Mouse (Mus musculus): ENCODE measurements around the gene Mogat2.

The Mogat2 gene

DNA sequence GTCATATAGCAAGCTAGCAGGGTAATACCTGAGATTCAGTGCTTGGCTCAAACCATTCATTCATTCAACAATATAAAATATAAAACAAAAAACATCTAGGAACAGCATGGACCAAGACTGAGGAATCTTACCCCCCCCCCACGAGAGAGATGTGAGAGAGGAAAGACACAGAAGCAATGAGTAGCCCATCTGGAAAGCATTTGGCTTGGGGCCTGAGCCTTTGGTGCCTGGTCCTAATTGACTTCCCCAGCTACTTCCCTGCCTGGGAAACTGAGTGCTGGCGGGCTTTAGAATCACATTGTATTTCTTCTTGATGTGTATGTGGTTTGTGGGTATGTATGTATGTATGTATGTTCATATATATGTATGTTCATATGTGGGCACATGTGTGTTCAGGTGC, 2.8 kb downstream of the Mogat2 start:
- DNase-seq (ENCODE audit: extremely low spot score), result peak; percentile 36

- DNase-seq (ENCODE audit: extremely low spot score), result no peak
These were observed 3.5 kb downstream of the Mogat2 start for GRCm38 (mm10) chr7:99234916-99235315.

- DNase-seq (ENCODE audit: extremely low spot score), result no peak
These were observed 5.8 kb downstream of the Mogat2 start for GRCm38 (mm10) chr7:99232571-99232970.

- DNase-seq (ENCODE audit: extremely low spot score), result no peak
These were observed 8.2 kb downstream of the Mogat2 start for GRCm38 (mm10) chr7:99230061-99230747.

GRCm38 (mm10) chr7:99229411-99229810, 9.0 kb downstream of the Mogat2 start:
- DNase-seq (ENCODE audit: extremely low spot score), result peak; percentile 59

GRCm38 (mm10) chr7:99228825-99229224, 9.6 kb downstream of the Mogat2 start:
- no peak for DNase-seq (ENCODE audit: extremely low spot score)

GRCm38 (mm10) chr7:99227267-99227666, 11.2 kb downstream of the Mogat2 start:
- DNase-seq (ENCODE audit: extremely low spot score), result no peak

- no peak for DNase-seq (ENCODE audit: extremely low spot score)
These were observed 11.8 kb downstream of the Mogat2 start for GRCm38 (mm10) chr7:99226662-99227061.

GRCm38 (mm10) chr7:99225421-99225820, 13.0 kb downstream of the Mogat2 start:
- no peak for DNase-seq (ENCODE audit: extremely low spot score)

GRCm38 (mm10) chr7:99224648-99225190, 13.7 kb downstream of the Mogat2 start:
- no peak for DNase-seq (ENCODE audit: extremely low spot score)

DNA sequence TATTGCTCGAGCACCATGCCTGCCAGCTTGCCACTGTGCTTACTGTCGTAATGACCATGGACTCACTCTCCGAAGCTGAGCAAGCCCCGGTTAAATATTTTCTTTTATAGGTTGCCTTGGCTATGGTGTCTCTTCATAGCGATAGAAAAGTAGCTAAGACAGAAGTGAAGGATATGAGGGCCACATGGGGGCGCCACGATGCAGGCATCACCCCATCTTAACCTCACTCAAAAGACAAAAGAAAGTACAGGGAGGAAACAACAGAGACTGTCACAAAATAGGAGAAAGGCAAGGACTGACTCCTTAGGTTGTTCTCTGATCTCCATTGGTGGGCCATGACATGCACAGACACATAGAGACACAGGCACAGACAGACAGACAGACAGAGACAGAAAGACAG, 14.2 kb downstream of the Mogat2 start:
- no peak for DNase-seq (ENCODE audit: extremely low spot score)

DNA sequence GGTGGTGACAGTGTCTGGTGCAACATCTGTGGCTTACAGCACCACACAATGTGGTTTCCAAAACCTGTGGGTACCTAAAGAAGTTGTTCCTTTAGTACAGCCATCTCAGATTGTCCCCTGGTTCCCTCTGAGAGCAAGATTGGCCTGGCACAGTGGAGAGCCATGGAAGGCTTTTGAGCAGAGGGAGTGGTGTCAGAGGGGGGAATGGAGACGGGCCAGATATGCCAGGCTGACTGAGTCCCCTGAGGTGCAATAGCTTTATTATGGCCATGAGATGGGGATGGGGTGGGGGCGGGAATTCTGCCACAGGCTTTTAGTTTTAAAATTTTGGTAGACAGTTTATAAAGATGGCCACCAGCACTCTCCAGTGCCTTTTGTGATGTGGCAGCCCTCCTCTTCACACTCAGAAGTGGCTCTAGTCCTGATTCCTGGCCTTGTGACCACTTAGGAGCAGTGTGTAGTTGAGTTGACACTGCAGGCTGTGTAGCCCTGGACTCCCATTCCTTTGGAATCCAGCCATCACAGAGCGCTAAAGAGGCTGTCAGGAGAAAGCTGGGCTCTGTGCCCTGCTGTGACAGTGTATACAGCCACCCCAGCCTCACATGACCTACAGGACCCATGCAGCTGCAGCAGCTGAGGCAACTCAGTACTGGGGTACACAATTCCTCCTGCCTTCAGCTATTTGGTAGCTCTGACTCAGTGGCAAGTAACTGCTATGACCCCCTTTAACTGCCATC, 20.9 kb downstream of the Mogat2 start:
- no peak for DNase-seq (ENCODE audit: extremely low spot score)

DNA sequence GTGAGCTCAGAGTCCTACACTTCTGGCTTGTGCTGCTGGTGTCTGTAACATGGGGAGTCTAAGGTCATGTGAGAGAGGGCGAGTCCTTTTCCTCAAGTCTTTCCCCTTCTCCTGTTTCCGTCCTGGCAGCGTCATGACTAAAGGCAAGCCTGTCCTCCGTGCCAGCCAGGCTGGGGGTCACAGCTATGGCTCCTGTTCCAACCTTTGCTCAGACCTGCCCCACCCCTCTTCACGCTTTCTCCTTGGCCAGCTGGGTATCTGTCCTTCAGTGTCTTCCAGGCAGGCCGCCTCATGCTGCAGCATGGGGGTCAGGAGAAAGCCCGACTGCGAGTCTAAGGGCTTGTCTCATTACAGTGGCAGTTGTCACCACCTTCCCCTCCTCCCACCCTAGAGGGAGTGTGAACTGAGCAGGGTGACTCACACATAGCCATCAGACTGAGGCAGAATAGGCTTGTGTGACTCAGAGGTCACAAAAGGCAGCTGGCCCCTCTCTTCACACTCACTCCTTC, 23.0 kb downstream of the Mogat2 start:
- no peak for DNase-seq (ENCODE audit: extremely low spot score)

DNA sequence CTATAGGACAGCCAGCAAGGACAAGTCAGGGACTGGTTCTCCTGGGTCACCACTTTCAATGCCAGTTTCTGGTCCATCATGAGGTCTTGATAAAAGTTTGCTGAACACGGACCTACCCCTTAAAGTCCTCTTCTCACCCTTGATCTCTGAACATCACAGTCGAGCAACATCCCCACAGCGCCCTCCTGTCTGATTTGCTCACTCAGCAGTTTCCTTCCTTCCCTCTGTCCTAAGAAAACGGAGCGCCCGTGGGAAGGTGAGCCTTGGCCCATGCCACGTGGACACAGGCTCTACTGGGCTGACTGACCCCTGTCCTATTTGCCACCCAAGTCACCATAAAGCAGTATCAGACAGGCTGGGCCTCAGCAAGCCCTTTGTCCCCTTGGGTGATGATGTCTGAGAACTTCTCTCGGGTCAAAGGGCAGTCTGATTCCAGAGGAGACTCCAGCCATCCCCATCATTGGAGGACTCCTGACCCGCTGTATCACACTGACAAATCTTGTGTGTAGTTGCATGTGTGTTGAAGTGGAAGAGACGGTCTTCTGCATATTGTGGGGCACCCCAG, 23.7 kb downstream of the Mogat2 start:
- DNase-seq (ENCODE audit: extremely low spot score), result no peak

GRCm38 (mm10) chr7:99213686-99214085, 24.7 kb downstream of the Mogat2 start:
- DNase-seq (ENCODE audit: extremely low spot score), result no peak

DNA sequence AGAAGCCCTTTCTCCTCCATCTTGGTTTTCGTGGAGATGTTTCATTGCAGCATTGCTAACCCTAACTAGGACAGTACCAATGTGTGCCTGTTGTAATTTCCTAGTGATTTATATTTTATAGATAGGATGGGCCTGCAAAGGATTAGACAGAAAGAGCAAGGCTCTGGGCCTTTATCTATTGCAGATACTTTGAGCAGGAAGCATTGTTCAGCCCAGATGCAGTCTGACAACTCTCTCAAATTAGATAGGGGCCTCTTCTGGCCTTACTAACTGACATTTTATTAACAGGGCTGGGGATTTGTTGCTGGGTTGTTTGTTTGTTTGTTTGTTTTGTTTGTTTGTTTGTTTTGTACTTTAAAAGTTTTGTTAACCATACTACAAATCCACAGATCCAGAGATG, 25.4 kb downstream of the Mogat2 start:
- no peak for DNase-seq (ENCODE audit: extremely low spot score)

GRCm38 (mm10) chr7:99208704-99209103, 29.7 kb downstream of the Mogat2 start:
- no peak for DNase-seq (ENCODE audit: extremely low spot score)

GRCm38 (mm10) chr7:99206364-99206763, 32.1 kb downstream of the Mogat2 start:
- no peak for DNase-seq (ENCODE audit: extremely low spot score)

- DNase-seq (ENCODE audit: extremely low spot score), result no peak
These were observed 36.3 kb downstream of the Mogat2 start for GRCm38 (mm10) chr7:99202163-99202562.

- DNase-seq (ENCODE audit: extremely low spot score), result no peak
These were observed 38.1 kb downstream of the Mogat2 start for GRCm38 (mm10) chr7:99200290-99200689.

DNA sequence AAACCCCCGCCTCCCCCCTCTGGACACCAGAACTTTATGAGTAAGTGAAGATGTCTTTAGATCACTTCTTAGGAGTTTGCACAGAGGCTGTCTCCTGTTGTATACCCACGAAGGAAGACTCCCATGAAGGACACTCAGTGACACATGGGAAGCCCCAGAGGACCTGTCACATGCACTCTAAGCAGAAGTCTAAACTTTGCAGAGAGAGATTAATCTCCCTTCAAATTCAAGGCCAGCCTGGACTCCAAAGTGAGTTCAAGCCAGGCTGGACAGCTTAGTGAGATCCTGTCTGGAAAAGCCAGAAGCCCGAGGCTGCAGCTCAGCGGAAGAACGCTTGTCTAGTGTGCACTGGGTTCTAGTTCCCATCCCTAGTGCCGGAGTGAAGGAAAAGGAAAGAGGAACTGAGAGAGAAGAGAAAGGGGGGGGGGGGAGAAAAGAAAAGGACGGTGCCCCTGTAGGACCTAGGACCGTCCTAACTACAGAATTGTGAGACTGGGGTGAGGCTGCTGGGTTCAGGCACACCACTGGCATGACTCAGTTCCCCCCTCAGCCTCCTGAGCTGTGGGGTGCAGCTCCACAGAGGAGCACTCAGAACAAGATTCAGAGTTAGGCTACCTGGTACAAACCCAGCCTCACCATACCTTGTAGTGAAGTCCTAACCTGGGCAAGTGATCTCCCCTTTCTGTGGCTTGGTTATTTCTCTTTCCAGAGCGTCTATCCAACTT, 38.8 kb downstream of the Mogat2 start:
- DNase-seq (ENCODE audit: extremely low spot score), result no peak

DNA sequence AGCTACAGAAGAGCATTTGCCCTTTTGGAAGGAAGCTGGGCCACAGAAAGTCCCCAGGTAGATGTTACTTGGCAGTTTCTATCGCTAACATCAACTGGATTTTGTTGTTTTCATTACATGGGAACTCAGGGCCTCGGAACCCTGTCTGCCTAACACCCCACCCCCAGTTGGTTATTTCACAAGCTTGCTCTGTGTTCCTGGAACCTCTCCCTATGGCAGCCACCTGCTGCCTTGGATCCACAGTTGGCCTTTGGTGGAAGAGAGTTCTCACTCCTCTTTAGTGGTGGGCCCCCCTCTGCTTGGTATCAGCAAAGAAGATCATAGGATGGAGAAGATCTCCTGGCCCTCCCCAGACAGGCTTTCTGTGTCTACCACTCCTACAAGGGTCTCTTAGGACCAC, 39.6 kb downstream of the Mogat2 start:
- no peak for DNase-seq (ENCODE audit: extremely low spot score)

Data from embryo, embryonic 9.5 days (tissue).